Mouse (Mus musculus) megakaryocyte, adult 5-6 weeks (primary cell): ENCODE results near the gene Cep97. TPM values are rescaled to one million over a fixed set of nuclear protein-coding genes. Genes with fewer than 3 reads are reported as not detected.

Source experiments
- total RNA-seq, 2 experiments: library from RNA; stranded (forward) in 1 of 2; stranded (reverse) in 1 of 2; fragments of 153-499, 151-499 nt in 1 of 2; fragments of 221-1000, 200-1000 nt in 1 of 2; gene quantifications; 2 replicates each; pipeline versions ENCODE4 v1.2.3 to v1.2.4; 2015 to 2017

Gene Cep97
- total RNA-seq, 2 experiments from 2014 or later, result 3.0 to 5.4 TPM

Other genes starting within 250 kb of the Cep97 start
- gene Nfkbiz, start 96.0 kb downstream of the Cep97 start, total RNA-seq (2015), result 33.3 and 44.9 TPM in 2 replicates
- gene Nfkbiz, start 96.0 kb downstream of the Cep97 start, total RNA-seq (2017), result 31.2 and 32.7 TPM in 2 replicates
- gene Nxpe3, start 39.6 kb downstream of the Cep97 start, total RNA-seq (2015), result 1.4 and 2.1 TPM in 2 replicates
- 2.4 and 2.8 TPM in 2 replicates for gene Nxpe3, start 39.6 kb downstream of the Cep97 start, total RNA-seq (2017)
- 891 and 940 TPM in 2 replicates for gene Rpl24, start 31.4 kb upstream of the Cep97 start, total RNA-seq (2015)
- gene Rpl24, start 31.4 kb upstream of the Cep97 start, total RNA-seq (2017), result 1,387 and 1,407 TPM in 2 replicates
- gene Zbtb11, start 39.0 kb upstream of the Cep97 start, total RNA-seq (2015), result 14.9 and 18.9 TPM in 2 replicates
- 25.0 TPM in 2 replicates for gene Zbtb11, start 39.0 kb upstream of the Cep97 start, total RNA-seq (2017)
- 85.2 and 88.2 TPM in 2 replicates for gene Pcnp, start 94.9 kb upstream of the Cep97 start, total RNA-seq (2015)
- gene Pcnp, start 94.9 kb upstream of the Cep97 start, total RNA-seq (2017), result 97.0 and 104 TPM in 2 replicates
- 14.4 and 15.1 TPM in 2 replicates for gene Trmt10c, start 103.0 kb upstream of the Cep97 start, total RNA-seq (2015)
- 20.2 and 20.9 TPM in 2 replicates for gene Trmt10c, start 103.0 kb upstream of the Cep97 start, total RNA-seq (2017)
- 25.8 and 31.5 TPM in 2 replicates for gene Senp7, start 113.5 kb upstream of the Cep97 start, total RNA-seq (2015)
- 28.8 and 33.0 TPM in 2 replicates for gene Senp7, start 113.5 kb upstream of the Cep97 start, total RNA-seq (2017)